Mouse (Mus musculus): ENCODE results near the gene Limch1. TPM values are rescaled to one million over a fixed set of nuclear protein-coding genes. Genes with fewer than 3 reads are reported as not detected.

Gene Limch1
- polyA plus RNA-seq (2012; ENCODE audit: low replicate concordance), result 0.37 and 0.73 TPM in 2 replicates

DNA sequence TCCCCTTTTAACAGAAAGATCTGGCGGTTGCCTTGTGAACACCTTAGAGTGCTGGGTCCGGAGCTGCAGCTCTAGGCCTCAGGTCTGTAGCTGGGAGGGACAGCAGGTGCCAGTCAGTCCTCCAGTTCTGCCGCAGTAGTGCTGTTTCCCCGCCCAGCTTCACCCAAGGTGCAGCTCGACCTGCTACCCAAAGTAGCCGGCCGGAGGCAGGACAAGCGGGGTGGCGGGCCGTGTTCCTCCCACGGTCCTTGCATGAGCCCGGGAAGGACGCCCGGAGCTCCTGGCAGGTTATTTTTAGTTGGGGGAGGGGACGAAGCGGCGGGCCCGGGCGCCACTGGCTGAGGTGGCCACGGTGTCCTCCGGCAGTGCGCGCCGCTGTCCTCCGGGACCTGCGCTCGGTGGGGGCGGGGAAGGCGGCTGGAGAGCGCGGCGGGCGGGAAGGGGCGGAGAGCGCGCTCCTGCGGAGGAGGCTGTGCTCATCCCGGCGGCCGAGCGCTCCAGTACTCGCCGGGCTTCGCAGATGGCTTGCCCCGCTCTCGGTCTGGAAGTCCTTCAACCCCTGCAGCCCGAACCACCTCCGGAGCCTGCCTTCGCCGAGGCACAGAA, at the start of gene Limch1:
Gene Limch1, plus strand, starts transcription at position 438 of the 606 bp plus-strand sequence.

DNA sequence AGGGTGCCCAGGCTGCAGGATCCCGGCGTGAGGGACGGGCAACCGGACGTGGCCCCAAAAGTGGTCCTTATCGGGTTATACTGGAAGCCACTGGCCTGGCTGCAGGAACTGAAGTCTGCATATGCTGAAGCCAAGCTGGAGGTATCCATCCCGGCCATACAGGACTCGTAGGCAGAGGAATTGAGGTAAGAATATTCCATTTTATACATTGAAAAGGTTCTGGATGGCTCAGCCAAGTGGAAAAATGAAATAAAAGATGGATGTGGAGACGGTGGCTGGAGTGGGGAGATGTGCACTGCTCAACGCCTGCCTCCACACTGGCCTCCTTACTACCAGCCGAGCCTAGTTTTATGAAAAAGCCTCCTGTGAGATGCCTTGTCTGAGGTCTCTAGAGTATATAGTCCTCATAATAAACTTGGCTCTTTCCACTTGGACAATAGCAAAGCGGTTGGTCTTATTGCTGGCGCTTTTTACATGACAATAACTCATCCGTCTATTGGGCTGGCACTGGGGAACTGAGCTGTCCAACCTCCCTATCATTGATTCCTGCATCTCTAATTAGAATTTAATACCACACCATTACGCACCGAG, 353.2 kb downstream of the Limch1 start, which contains the start of gene Phox2b:
Gene Phox2b, minus strand, starts transcription at position 569 of the 591 bp plus-strand sequence.

Other genes starting within 250 kb of the Limch1 start
- 0.11 and 0.22 TPM in 2 replicates for gene Apbb2, start 127.0 kb upstream of the Limch1 start, polyA plus RNA-seq (2012; ENCODE audit: low replicate concordance)
- 0.37 TPM in 1 of 2 replicates, not detected in the other for gene Uchl1, start 69.7 kb upstream of the Limch1 start, polyA plus RNA-seq (2012; ENCODE audit: low replicate concordance)

Data from leukemia stem cell, adult 10-12 weeks (primary cell).